Mouse (Mus musculus): ENCODE results near the gene Supt16. TPM values are rescaled to one million over a fixed set of nuclear protein-coding genes. Genes with fewer than 3 reads are reported as not detected.

Gene Supt16
- polyA plus RNA-seq (2015; fragmentation: Nextera tagmentation; extraction: Ambion mirVana) = 43.6 and 53.9 TPM in 2 replicates

GRCm38 (mm10) chr14:52197156-52197878 lies at the start of gene Supt16:
TSS of gene Supt16 (minus strand) at chr14:52197416.
- ATAC-seq (ENCODE audit: low read depth) = peak; percentile 98
- H3K36me3 ChIP-seq = peaks cover 43% of the 10 kb centered on the region

GRCm38 (mm10) chr14:52246129-52246528 lies 48.9 kb upstream of the Supt16 start:
- Histone ChIP-seq H3K9ac (no peak overlapping the region), H3K9me3 (no peaks in the 10 kb centered on the region), H3K4me2 (no peak overlapping the region), H3K27ac (replicated peaks) (no peak overlapping the region), H3K36me3 (no peaks in the 10 kb centered on the region), H3K4me3 (no peak overlapping the region), H3K4me1 (replicated peaks) (peaks cover 24% of the 10 kb centered on the region), H3K27me3 (no peaks in the 10 kb centered on the region)
- WGBS = 88% methylated on average over 4 of the region's 4 CpGs
- no peak for ATAC-seq (ENCODE audit: low read depth)

More at GRCm38 (mm10) chr14:52197156-52197878, at the start of gene Supt16:
- peak within 1 kb of the TSS; percentile 100 for H3K4me3 ChIP-seq
- peak within 1 kb of the TSS; percentile 77 for H3K4me2 ChIP-seq
- WGBS = under 1% methylated on average over 59 of the region's 59 CpGs
- no peaks in the 10 kb centered on the region for H3K9me3 ChIP-seq
- peaks cover 26% of the 10 kb centered on the region for H3K4me1 ChIP-seq (replicated peaks)
- peak within 1 kb of the TSS; percentile 97 for H3K9ac ChIP-seq
- H3K27ac ChIP-seq (replicated peaks) = peak within 1 kb of the TSS; percentile 97
- no peaks in the 10 kb centered on the region for H3K27me3 ChIP-seq

- ATAC-seq (ENCODE audit: low read depth) = peak; percentile 82; the same call in 1 of the 2 replicates
Observed at GRCm38 (mm10) chr14:52244690-52245042, 47.5 kb upstream of the Supt16 start.

GRCm38 (mm10) chr14:52244041-52244689 lies 46.9 kb upstream of the Supt16 start:
- Histone ChIP-seq H3K36me3 (no peaks in the 10 kb centered on the region), H3K27ac (replicated peaks) (peak overlapping the region; percentile 75), H3K4me1 (replicated peaks) (peaks cover 24% of the 10 kb centered on the region), H3K9me3 (no peaks in the 10 kb centered on the region), H3K4me3 (peak overlapping the region; percentile 84), H3K4me2 (peak overlapping the region; percentile 90), H3K9ac (peak overlapping the region; percentile 89), H3K27me3 (no peaks in the 10 kb centered on the region)
- whole genome bisulfite sequencing = under 1% methylated on average over 32 of the region's 32 CpGs
- peak; percentile 100 for ATAC-seq (ENCODE audit: low read depth)

More at GRCm38 (mm10) chr14:52244690-52245042, 47.5 kb upstream of the Supt16 start:
- peaks cover 24% of the 10 kb centered on the region for H3K4me1 ChIP-seq (replicated peaks)
- H3K4me2 ChIP-seq = peak overlapping the region; percentile 90
- H3K27me3 ChIP-seq = no peaks in the 10 kb centered on the region
- no peaks in the 10 kb centered on the region for H3K9me3 ChIP-seq
- peak overlapping the region; percentile 89 for H3K9ac ChIP-seq
- H3K36me3 ChIP-seq = no peaks in the 10 kb centered on the region
- 17% methylated on average over 7 of the region's 7 CpGs for WGBS
- peak overlapping the region; percentile 69; the same call in 1 of the 2 replicates for H3K27ac ChIP-seq (replicated peaks)
- peak overlapping the region; percentile 84 for H3K4me3 ChIP-seq

GRCm38 (mm10) chr14:52236216-52236615 lies 39.0 kb upstream of the Supt16 start:
- Histone ChIP-seq H3K27me3 (no peaks in the 10 kb centered on the region), H3K36me3 (peaks cover 62% of the 10 kb centered on the region), H3K27ac (replicated peaks) (no peak overlapping the region), H3K4me1 (replicated peaks) (no peaks in the 10 kb centered on the region), H3K4me2 (no peak overlapping the region), H3K9ac (no peak overlapping the region), H3K9me3 (no peaks in the 10 kb centered on the region), H3K4me3 (no peak overlapping the region)
- no peak for ATAC-seq (ENCODE audit: low read depth)
- WGBS = 98% methylated on average over 1 of the region's 1 CpGs

GRCm38 (mm10) chr14:52235165-52235564 lies 37.9 kb upstream of the Supt16 start:
- no peak for ATAC-seq (ENCODE audit: low read depth)
- Histone ChIP-seq H3K36me3 (peaks cover 72% of the 10 kb centered on the region), H3K27ac (replicated peaks) (no peak overlapping the region), H3K9ac (no peak overlapping the region), H3K4me1 (replicated peaks) (no peaks in the 10 kb centered on the region), H3K4me3 (no peak overlapping the region), H3K4me2 (no peak overlapping the region), H3K9me3 (no peaks in the 10 kb centered on the region), H3K27me3 (no peaks in the 10 kb centered on the region)
- WGBS = 96% methylated on average over 7 of the region's 7 CpGs

GRCm38 (mm10) chr14:52232249-52232648 lies 35.0 kb upstream of the Supt16 start:
- H3K4me2 ChIP-seq = no peak overlapping the region
- H3K9me3 ChIP-seq = no peaks in the 10 kb centered on the region
- WGBS = 90% methylated on average over 6 of the region's 6 CpGs
- H3K27ac ChIP-seq (replicated peaks) = no peak overlapping the region
- no peaks in the 10 kb centered on the region for H3K4me1 ChIP-seq (replicated peaks)
- H3K4me3 ChIP-seq = no peak overlapping the region
- H3K36me3 ChIP-seq = peaks cover 96% of the 10 kb centered on the region
- no peaks in the 10 kb centered on the region for H3K27me3 ChIP-seq
- no peak overlapping the region for H3K9ac ChIP-seq
- ATAC-seq (ENCODE audit: low read depth) = no peak

GRCm38 (mm10) chr14:52225972-52226371 lies 28.8 kb upstream of the Supt16 start:
- ATAC-seq (ENCODE audit: low read depth) = no peak
- 94% methylated on average over 2 of the region's 2 CpGs for WGBS
- H3K36me3 ChIP-seq = peaks cover 96% of the 10 kb centered on the region
- no peaks in the 10 kb centered on the region for H3K4me1 ChIP-seq (replicated peaks)
- no peaks in the 10 kb centered on the region for H3K27me3 ChIP-seq
- no peaks in the 10 kb centered on the region for H3K9me3 ChIP-seq
- H3K27ac ChIP-seq (replicated peaks) = no peak overlapping the region
- no peak overlapping the region for H3K4me3 ChIP-seq
- H3K9ac ChIP-seq = no peak overlapping the region
- no peak overlapping the region for H3K4me2 ChIP-seq

GRCm38 (mm10) chr14:52217261-52217660 lies 20.0 kb upstream of the Supt16 start:
- no peak for ATAC-seq (ENCODE audit: low read depth)
- no peaks in the 10 kb centered on the region for H3K9me3 ChIP-seq
- 89% methylated on average over 5 of the region's 5 CpGs for WGBS

GRCm38 (mm10) chr14:52199412-52199811 lies 2.2 kb upstream of the Supt16 start:
- peaks cover 26% of the 10 kb centered on the region for H3K4me1 ChIP-seq (replicated peaks)
- no peak for ATAC-seq (ENCODE audit: low read depth)
- no peaks in the 10 kb centered on the region for H3K9me3 ChIP-seq
- no peak overlapping the region for H3K27ac ChIP-seq (replicated peaks)
- no peak overlapping the region for H3K4me2 ChIP-seq
- 94% methylated on average over 4 of the region's 4 CpGs for WGBS
- H3K9ac ChIP-seq = no peak overlapping the region
- no peaks in the 10 kb centered on the region for H3K27me3 ChIP-seq
- no peak overlapping the region for H3K4me3 ChIP-seq
- H3K36me3 ChIP-seq = peaks cover 57% of the 10 kb centered on the region

More at GRCm38 (mm10) chr14:52217261-52217660, 20.0 kb upstream of the Supt16 start:
- H3K36me3 ChIP-seq = peaks cover 94% of the 10 kb centered on the region
- no peak overlapping the region for H3K4me3 ChIP-seq
- H3K4me1 ChIP-seq (replicated peaks) = no peaks in the 10 kb centered on the region
- H3K27ac ChIP-seq (replicated peaks) = no peak overlapping the region
- H3K4me2 ChIP-seq = no peak overlapping the region
- no peak overlapping the region for H3K9ac ChIP-seq
- no peaks in the 10 kb centered on the region for H3K27me3 ChIP-seq

- peak overlapping the region; percentile 100 for H3K4me3 ChIP-seq
- H3K27me3 ChIP-seq = no peaks in the 10 kb centered on the region
- H3K9ac ChIP-seq = 0 out of 2 replicates have a peak overlapping the region, but pooled peaks have one; percentile 97
- H3K36me3 ChIP-seq = peaks cover 49% of the 10 kb centered on the region
- H3K4me2 ChIP-seq = peak overlapping the region; percentile 77
- WGBS = 23% methylated on average over 3 of the region's 3 CpGs
- H3K4me1 ChIP-seq (replicated peaks) = peaks cover 26% of the 10 kb centered on the region
- ATAC-seq (ENCODE audit: low read depth) = no peak
- H3K27ac ChIP-seq (replicated peaks) = no peak overlapping the region
- no peaks in the 10 kb centered on the region for H3K9me3 ChIP-seq
Observed at GRCm38 (mm10) chr14:52198141-52198540, 925 bp upstream of the Supt16 start.

Measured in neural tube, embryonic 13.5 days (tissue).